Mouse (Mus musculus): Measurements from ENCODE around the gene Atl1. TPM values are rescaled to one million over a fixed set of nuclear protein-coding genes. Genes with fewer than 3 reads are reported as not detected.

Atl1 gene
- polyA plus RNA-seq, 1 experiment = 2.1 TPM

DNA sequence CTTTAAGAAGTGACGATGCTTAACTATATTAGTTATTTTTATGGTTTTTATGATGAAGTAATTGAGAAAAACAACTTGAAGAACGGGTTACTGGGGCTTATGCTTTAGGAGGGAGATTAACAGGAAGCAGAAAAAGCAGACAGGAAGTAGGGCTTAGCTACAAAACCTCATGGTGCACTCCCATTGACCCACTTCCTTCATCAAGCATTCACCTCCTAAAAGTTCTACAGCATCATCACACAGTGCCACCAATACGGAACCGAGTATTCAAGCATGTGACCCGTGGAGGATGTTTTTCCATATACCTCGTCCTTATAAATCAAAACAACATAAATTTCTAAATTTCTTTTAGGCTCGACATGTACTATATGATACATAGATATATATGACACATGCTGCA, 20.3 kb downstream of the Atl1 start:
- DNase-seq = no peak
- TF ChIP-seq CTCF (conservative IDR thresholded peaks at IDR 0.05; ENCODE audit: insufficient read depth, insufficient read length, low read depth, low read length) (no peak), POLR2A (IDR thresholded peaks at IDR 0.05; ENCODE audit: low read depth, low read length) (no peak)
- Histone ChIP-seq H3K27ac (ENCODE audit: insufficient read depth, low read depth, low read length) (no peak overlapping the region), H3K4me1 (ENCODE audit: control insufficient read depth, insufficient read depth, low read length) (no peaks in the 10 kb centered on the region), H3K36me3 (ENCODE audit: control insufficient read depth, insufficient read depth, low read length) (no peaks in the 10 kb centered on the region), H3K4me3 (ENCODE audit: insufficient read depth, low read depth, low read length) (no peak overlapping the region), H3K27me3 (replicated peaks; ENCODE audit: control insufficient read depth, insufficient read depth, low read length) (no peaks in the 10 kb centered on the region)
- WGBS = 85% methylated on average over 7 of the region's 7 CpGs

DNA sequence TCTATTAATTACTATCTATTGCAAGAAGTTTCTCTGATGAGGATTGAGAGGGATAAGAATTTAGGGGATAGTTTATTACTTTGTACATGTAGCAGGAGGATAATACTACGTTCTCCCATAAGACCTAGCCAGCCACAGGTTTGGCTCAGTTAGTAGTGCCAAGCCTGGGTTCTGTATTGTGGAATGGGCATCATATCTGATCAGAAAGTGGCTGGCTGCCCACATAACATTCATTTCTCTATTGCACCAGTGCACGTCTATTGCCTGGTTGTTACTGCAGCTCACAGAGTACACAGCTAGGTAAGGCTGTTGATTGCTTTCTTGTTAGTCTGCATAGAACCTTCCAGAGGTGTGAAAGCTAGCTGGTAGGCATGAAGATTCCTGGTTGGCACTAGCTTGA, 25.5 kb downstream of the Atl1 start:
- Histone ChIP-seq H3K27ac (ENCODE audit: insufficient read depth, low read depth, low read length) (no peak overlapping the region), H3K4me1 (ENCODE audit: control insufficient read depth, insufficient read depth, low read length) (no peaks in the 10 kb centered on the region), H3K27me3 (replicated peaks; ENCODE audit: control insufficient read depth, insufficient read depth, low read length) (no peaks in the 10 kb centered on the region), H3K36me3 (ENCODE audit: control insufficient read depth, insufficient read depth, low read length) (no peaks in the 10 kb centered on the region), H3K4me3 (ENCODE audit: insufficient read depth, low read depth, low read length) (no peak overlapping the region)
- 83% methylated on average over 2 of the region's 2 CpGs for WGBS
- TF ChIP-seq CTCF (conservative IDR thresholded peaks at IDR 0.05; ENCODE audit: insufficient read depth, insufficient read length, low read depth, low read length) = no peak
- no peak for TF ChIP-seq POLR2A (IDR thresholded peaks at IDR 0.05; ENCODE audit: low read depth, low read length)
- DNase-seq = no peak

DNA sequence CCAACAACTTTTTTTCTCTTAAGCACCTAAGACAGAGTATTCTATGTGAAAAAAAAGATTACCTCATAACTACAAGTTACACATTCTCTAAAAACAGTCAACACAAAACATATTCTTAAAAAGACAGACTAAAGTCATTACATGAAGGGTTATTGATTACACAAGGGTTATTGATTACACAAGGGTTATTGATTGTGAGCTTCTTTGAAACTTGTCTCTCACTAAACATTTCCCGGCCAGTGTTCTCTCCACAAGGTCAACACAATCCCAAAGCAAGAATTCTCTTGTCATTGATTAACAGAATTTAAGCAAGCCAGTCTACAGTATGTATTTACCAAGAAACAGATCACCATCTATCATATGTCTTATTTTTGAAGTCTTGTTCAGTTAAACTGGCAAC, 29.7 kb downstream of the Atl1 start:
- H3K27me3 ChIP-seq (replicated peaks; ENCODE audit: control insufficient read depth, insufficient read depth, low read length) = no peaks in the 10 kb centered on the region
- no peaks in the 10 kb centered on the region for H3K4me1 ChIP-seq (ENCODE audit: control insufficient read depth, insufficient read depth, low read length)
- H3K36me3 ChIP-seq (ENCODE audit: control insufficient read depth, insufficient read depth, low read length) = no peaks in the 10 kb centered on the region
- peak; percentile 5 for DNase-seq
- TF ChIP-seq CTCF (conservative IDR thresholded peaks at IDR 0.05; ENCODE audit: insufficient read depth, insufficient read length, low read depth, low read length) (no peak), POLR2A (IDR thresholded peaks at IDR 0.05; ENCODE audit: low read depth, low read length) (no peak)
- no peak overlapping the region for H3K27ac ChIP-seq (ENCODE audit: insufficient read depth, low read depth, low read length)
- WGBS = 38% methylated on average over 1 of the region's 1 CpGs
- H3K4me3 ChIP-seq (ENCODE audit: insufficient read depth, low read depth, low read length) = no peak overlapping the region

DNA sequence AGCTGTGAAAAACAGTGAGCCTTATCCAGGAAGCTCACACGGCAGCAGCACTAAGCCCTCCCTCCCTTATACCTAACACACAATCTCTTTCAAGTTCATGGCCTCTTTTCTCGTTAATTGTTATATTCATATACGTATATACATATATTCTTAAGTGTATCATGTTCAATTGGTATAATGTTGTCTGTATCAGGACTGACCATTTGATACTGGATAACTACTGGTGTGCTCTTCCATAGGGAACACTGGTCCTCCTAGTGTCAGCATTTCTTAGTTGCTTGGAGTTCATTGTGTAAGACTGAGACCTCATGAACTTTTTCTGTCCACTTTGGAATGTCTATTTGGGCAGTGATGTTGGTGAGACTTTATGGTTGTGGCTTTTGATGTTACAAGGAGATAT, 30.7 kb downstream of the Atl1 start:
- no peaks in the 10 kb centered on the region for H3K36me3 ChIP-seq (ENCODE audit: control insufficient read depth, insufficient read depth, low read length)
- no peaks in the 10 kb centered on the region for H3K4me1 ChIP-seq (ENCODE audit: control insufficient read depth, insufficient read depth, low read length)
- no peaks in the 10 kb centered on the region for H3K27me3 ChIP-seq (replicated peaks; ENCODE audit: control insufficient read depth, insufficient read depth, low read length)
- DNase-seq = no peak
- H3K4me3 ChIP-seq (ENCODE audit: insufficient read depth, low read depth, low read length) = no peak overlapping the region
- no peak for TF ChIP-seq CTCF (conservative IDR thresholded peaks at IDR 0.05; ENCODE audit: insufficient read depth, insufficient read length, low read depth, low read length)
- H3K27ac ChIP-seq (ENCODE audit: insufficient read depth, low read depth, low read length) = no peak overlapping the region
- 84% methylated on average over 3 of the region's 3 CpGs for WGBS

DNA sequence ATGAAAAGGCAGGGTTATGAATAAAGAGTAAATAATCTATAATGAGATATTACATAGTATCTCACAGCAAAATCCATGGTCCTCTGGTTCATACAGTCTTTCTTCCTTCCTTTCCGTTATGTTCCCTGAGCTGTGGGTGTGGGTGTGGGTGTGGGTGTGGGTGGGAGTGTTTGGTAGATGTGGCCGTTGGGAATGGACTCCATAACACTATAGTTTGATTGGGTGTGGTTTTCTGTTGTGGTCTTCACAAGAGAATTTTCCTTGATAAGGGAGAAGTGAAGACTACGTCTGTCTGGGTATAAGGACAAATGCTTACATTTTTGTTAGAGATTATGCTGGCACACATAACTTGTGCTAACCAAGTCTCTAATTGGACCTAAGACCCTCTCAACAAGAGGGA, 31.2 kb downstream of the Atl1 start:
- H3K4me3 ChIP-seq (ENCODE audit: insufficient read depth, low read depth, low read length) = no peak overlapping the region
- H3K36me3 ChIP-seq (ENCODE audit: control insufficient read depth, insufficient read depth, low read length) = no peaks in the 10 kb centered on the region
- WGBS = 76% methylated on average over 3 of the region's 3 CpGs
- DNase-seq = no peak
- no peaks in the 10 kb centered on the region for H3K27me3 ChIP-seq (replicated peaks; ENCODE audit: control insufficient read depth, insufficient read depth, low read length)
- no peak overlapping the region for H3K27ac ChIP-seq (ENCODE audit: insufficient read depth, low read depth, low read length)
- H3K4me1 ChIP-seq (ENCODE audit: control insufficient read depth, insufficient read depth, low read length) = no peaks in the 10 kb centered on the region
- TF ChIP-seq POLR2A (IDR thresholded peaks at IDR 0.05; ENCODE audit: low read depth, low read length) = no peak
- TF ChIP-seq CTCF (conservative IDR thresholded peaks at IDR 0.05; ENCODE audit: insufficient read depth, insufficient read length, low read depth, low read length) = no peak

DNA sequence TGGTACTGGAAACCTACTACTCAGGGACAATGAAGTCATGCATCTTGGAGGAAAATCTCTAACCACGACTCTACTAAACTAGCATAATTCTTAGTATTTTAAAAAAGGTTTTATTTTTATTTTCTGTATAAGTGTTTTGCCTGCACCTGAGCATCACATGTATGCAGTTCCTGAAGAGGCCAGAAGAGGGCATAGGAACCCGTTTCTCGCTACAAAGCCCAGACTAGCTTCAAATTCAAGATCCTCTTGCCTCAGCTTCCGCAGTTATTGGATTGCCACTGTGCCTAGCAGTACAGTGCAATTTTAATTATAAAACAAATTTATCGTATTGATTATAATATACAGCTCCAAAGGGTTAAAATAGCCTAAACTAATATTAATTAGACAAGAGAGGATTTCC, 31.6 kb downstream of the Atl1 start:
- peak; percentile 27 for DNase-seq
- TF ChIP-seq CTCF (conservative IDR thresholded peaks at IDR 0.05; ENCODE audit: insufficient read depth, insufficient read length, low read depth, low read length) = peak; percentile 72
- TF ChIP-seq POLR2A (IDR thresholded peaks at IDR 0.05; ENCODE audit: low read depth, low read length) = no peak

DNA sequence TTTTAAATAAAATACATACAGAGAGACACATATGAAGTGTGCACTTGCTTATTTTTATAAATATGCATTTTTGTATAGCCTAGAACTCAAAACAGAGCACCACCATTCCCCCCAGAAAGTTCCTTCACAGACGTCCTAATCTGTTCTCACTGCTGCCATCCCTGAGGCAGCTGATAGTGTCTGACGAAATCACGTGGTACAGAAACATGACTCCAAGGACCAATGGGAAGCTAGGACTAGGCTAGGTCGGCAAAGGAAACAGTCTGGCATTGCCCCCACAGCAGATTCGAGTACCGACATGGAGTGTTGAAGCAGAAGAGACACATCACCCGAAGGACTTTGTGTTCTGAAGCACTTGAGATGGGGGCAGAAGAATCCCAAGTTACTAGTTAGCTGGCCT, 34.3 kb downstream of the Atl1 start:
- H3K4me3 ChIP-seq (ENCODE audit: insufficient read depth, low read depth, low read length) = no peak overlapping the region
- H3K27ac ChIP-seq (ENCODE audit: insufficient read depth, low read depth, low read length) = no peak overlapping the region
- 60% methylated on average over 7 of the region's 7 CpGs for WGBS
- no peaks in the 10 kb centered on the region for H3K36me3 ChIP-seq (ENCODE audit: control insufficient read depth, insufficient read depth, low read length)
- DNase-seq = no peak
- no peak for TF ChIP-seq POLR2A (IDR thresholded peaks at IDR 0.05; ENCODE audit: low read depth, low read length)
- no peaks in the 10 kb centered on the region for H3K27me3 ChIP-seq (replicated peaks; ENCODE audit: control insufficient read depth, insufficient read depth, low read length)
- no peaks in the 10 kb centered on the region for H3K4me1 ChIP-seq (ENCODE audit: control insufficient read depth, insufficient read depth, low read length)

More for the DNA sequence above, 31.6 kb downstream of the Atl1 start:
- 20% methylated on average over 5 of the region's 5 CpGs for WGBS
- no peaks in the 10 kb centered on the region for H3K27me3 ChIP-seq (replicated peaks; ENCODE audit: control insufficient read depth, insufficient read depth, low read length)
- no peaks in the 10 kb centered on the region for H3K4me1 ChIP-seq (ENCODE audit: control insufficient read depth, insufficient read depth, low read length)
- H3K36me3 ChIP-seq (ENCODE audit: control insufficient read depth, insufficient read depth, low read length) = no peaks in the 10 kb centered on the region
- no peak overlapping the region for H3K27ac ChIP-seq (ENCODE audit: insufficient read depth, low read depth, low read length)
- H3K4me3 ChIP-seq (ENCODE audit: insufficient read depth, low read depth, low read length) = no peak overlapping the region

DNA sequence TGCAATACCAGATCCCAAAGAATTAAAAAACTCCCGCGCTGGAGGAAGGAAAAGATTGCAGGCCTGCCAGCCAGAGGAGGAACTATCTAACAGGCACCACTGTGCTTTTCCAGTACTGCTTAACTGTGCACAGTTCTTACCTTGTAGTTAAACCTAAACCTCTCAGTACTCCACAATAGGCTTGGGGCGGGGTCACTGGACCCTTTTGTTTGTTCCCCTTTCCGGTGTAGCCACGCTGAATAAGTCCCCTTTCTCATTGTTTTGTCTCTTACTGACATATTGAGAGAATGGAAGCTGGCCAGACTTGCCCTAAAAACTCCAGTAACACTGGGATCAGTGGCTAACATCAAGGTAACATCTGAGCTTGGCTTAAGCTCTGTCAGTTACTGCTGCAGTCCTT, 45.3 kb downstream of the Atl1 start:
- Histone ChIP-seq H3K4me1 (ENCODE audit: control insufficient read depth, insufficient read depth, low read length) (no peaks in the 10 kb centered on the region), H3K36me3 (ENCODE audit: control insufficient read depth, insufficient read depth, low read length) (no peaks in the 10 kb centered on the region), H3K27ac (ENCODE audit: insufficient read depth, low read depth, low read length) (no peak overlapping the region), H3K27me3 (replicated peaks; ENCODE audit: control insufficient read depth, insufficient read depth, low read length) (no peaks in the 10 kb centered on the region), H3K4me3 (ENCODE audit: insufficient read depth, low read depth, low read length) (no peak overlapping the region)
- DNase-seq = no peak
- WGBS = 88% methylated on average over 5 of the region's 5 CpGs
- TF ChIP-seq CTCF (conservative IDR thresholded peaks at IDR 0.05; ENCODE audit: insufficient read depth, insufficient read length, low read depth, low read length) = no peak
- no peak for TF ChIP-seq POLR2A (IDR thresholded peaks at IDR 0.05; ENCODE audit: low read depth, low read length)

All from kidney, adult 2 months (tissue).